Mouse (Mus musculus) gastrocnemius, postnatal 14 days (tissue): ENCODE data around the gene Arhgef28. TPM values are rescaled to one million over a fixed set of nuclear protein-coding genes. Genes with fewer than 3 reads are reported as not detected.

Source experiments
- DNase-seq: peaks from one replicate; pipeline ENCODE4 v3.0.0; 2021; ENCODE audit warnings: mixed read lengths
- intact Hi-C: fragments of 180-260 bp; cut with DNase I; formaldehyde crosslinking; loops from one replicate; pipeline ENCODE4 v1.15.1; 2025; ENCODE audit warnings: low total_unique reads
- long read RNA-seq, 2 experiments: library from polyadenylated mRNA; stranded (forward); transcript quantifications; one replicate each; pipeline ENCODE4 v2.0.0; 2021
- total RNA-seq, 2 experiments: library from RNA; stranded (reverse); gene quantifications; 2 replicates each; pipeline ENCODE4 v1.2.3; 2021

Arhgef28 gene
- 1 to 10 TPM; 3.8 to 4.6 TPM for total RNA-seq
- long read RNA-seq, experiment 1, partial matches to known transcripts = 0 of 1 reads
- long read RNA-seq, experiment 1, other reads (novel, unspliced or antisense) = 1 of 1 reads
- long read RNA-seq, experiment 2, partial matches to known transcripts = 4 of 8 reads
- long read RNA-seq, experiment 2, other reads (novel, unspliced or antisense) = 4 of 8 reads

GRCm38 (mm10) chr13:98205771-98206545, at the start of gene Arhgef28:
Gene Arhgef28 (minus strand): TSS chr13:98206439.
- intact Hi-C loops = no loop called here
- DNase-seq = peak; percentile 77

- intact Hi-C loops = no loop called here
- DNase-seq = no peak
These were observed 48.7 kb upstream of the Arhgef28 start for GRCm38 (mm10) chr13:98254921-98255320.

GRCm38 (mm10) chr13:98249594-98249993, 43.4 kb upstream of the Arhgef28 start:
- no peak for DNase-seq
- intact Hi-C loops = no loop called here

DNA sequence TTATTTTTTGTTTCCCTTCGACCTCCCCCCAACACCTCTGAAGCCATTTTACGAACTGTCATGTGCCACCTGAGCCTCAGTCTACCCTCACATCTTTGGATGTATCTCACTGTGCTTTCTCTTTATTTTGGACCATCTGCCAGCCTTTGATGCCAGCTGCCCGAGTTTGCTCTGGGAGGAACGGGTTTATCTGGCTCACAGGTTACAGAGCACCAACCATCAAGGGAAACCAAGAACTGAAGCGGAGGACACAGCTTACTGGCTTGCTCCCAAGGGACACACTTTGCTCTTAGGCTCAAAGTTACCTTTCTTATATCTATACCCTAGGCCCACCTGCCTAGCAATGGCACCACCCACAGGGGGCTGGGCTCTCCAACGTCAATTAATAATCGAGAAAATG, 39.1 kb upstream of the Arhgef28 start:
- no peak for DNase-seq
- intact Hi-C loops = no loop called here

GRCm38 (mm10) chr13:98244571-98245350, 38.5 kb upstream of the Arhgef28 start:
- intact Hi-C loops = no loop called here
- peak; percentile 13 for DNase-seq

GRCm38 (mm10) chr13:98241531-98242282, 35.5 kb upstream of the Arhgef28 start:
- intact Hi-C loops = no loop called here
- DNase-seq = no peak

DNA sequence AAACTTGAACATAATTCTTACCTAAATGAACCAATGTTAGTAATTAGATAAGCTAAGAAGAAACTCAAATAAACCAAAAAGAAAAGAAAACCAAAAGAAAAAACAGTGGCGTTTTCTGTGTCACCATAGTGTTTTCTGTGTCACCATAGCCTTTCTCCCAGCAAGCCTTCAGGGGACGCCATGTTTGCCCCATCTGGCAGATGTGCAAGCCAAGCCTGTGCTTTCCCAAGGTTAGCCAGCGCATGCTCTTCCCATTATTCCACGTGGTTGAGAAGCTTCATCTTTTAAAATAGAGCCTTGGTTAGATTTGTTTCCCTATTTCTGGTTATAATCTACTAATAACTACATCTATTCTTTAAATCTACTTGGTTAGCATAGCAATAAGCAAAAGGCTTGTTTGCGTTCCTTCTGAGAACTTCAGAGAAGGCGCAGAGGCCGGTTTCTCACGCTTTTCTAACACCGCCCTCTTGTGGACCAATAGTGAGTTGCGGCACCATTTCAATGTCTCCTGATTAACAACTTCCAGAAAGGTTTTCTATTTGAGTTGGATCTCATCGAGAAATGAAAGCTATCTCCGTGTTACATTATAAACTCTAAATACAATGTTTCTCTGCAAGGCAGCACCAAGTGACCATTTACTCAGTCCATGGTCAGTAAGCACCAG, 33.9 kb upstream of the Arhgef28 start:
- intact Hi-C loops = loop anchor here (5.0 kb wide), 1 partner anchor 208 kb away; no protein-coding TSS in a partner anchor
- DNase-seq = peak; percentile 40

DNA sequence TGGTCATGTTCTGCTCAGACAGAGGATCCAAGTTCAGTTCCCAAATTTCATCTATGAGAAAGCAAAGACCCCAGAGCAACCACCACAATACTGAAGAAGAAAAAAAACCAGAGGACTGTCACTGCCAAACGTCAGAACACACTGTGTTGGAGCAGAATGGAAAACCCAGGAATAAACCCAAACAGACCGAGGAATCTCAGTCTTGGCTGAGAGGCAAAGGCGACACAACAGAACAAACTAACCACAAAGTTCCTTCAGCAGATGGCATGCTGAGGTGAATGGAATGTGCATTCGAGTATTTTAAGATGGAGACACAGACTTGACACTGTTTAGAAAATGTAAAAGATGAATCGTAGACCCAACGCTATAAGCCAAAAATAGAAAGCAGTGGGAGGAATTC, 29.2 kb upstream of the Arhgef28 start:
- DNase-seq = no peak
- intact Hi-C loops = loop anchor here (5.0 kb wide), 1 partner anchor 203 kb away; no protein-coding TSS in a partner anchor

DNA sequence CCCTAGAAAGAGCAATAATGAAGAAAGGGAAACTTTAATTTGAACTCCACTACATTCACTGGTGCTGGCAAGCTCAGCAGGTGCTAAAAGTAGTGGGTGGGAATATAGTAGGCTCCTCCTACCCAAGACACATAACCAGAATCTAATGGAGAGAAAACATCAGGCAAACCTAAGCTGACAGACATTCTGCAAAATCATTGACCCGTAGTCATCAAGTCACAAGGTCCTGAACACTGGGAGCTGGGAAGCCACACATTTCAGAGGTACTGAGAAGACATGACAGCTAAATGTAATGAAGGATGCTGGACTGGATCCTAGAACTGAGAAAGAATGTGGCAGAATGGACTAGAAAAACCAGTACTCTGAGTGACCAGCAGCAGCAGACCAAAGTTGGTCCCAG, 24.3 kb upstream of the Arhgef28 start:
- intact Hi-C loops = no loop called here
- DNase-seq = no peak

GRCm38 (mm10) chr13:98226225-98226624, 20.0 kb upstream of the Arhgef28 start:
- intact Hi-C loops = no loop called here
- no peak for DNase-seq

DNA sequence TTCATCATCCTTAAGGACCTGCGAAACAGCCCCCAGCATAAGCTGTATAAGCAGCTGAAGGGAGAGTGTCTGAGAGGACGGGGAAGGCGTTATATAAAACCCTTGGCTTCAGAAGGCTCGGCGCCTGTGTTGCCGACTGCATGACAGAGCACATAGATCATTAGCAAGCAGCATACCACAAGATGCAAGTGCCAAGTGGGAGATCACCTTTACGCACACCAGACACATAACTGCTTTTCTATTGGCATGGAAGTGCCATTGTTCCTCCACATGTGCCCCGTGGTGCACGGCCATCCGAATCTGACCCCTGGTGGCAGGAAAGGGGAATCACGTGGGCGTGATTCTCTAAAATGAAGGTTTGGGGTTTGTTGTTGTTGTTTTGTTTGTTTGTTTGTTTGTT, 16.6 kb upstream of the Arhgef28 start:
- peak; percentile 23 for DNase-seq
- intact Hi-C loops = loop anchor here (5.0 kb wide), 1 partner anchor 191 kb away; no protein-coding TSS in a partner anchor

DNA sequence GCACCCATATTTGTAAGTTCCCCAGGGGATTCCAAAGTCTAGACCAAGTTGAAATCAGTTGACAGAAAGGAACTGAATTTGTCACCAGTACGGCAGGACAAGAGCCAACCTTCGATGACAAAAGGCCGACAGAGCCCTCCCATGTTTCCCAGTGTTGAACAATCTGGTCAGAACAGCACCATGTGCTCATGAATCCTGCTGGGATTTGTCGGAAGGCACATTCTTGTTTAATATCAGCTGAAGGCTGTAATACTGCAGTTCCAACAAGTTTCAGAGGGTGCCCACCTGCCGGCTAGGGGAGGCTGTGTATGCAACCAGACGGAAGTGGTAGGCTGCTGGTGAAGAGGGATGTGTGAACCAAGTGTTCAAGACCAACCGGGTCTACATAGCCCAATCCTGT, 3.9 kb upstream of the Arhgef28 start:
- no peak for DNase-seq
- intact Hi-C loops = no loop called here

GRCm38 (mm10) chr13:98208842-98209241, 2.6 kb upstream of the Arhgef28 start:
- peak; percentile 11 for DNase-seq
- intact Hi-C loops = no loop called here

DNA sequence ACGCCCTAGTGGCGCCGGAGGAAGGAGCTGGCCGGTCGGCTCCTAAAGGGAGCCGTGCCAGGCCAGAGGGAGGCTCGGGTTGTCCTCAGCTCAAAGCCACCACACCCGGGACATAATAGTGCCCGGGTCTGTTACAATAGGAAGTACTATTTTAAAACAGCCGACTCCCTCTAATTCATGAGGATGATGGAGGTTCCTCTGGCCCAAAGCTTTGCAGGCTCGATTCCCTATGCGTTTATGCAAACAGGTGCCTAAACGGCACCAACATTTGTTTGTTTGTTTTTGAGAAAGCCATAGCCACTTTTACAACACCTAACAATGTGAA, 269 bp upstream of the Arhgef28 start:
- no peak for DNase-seq
- intact Hi-C loops = no loop called here

DNA sequence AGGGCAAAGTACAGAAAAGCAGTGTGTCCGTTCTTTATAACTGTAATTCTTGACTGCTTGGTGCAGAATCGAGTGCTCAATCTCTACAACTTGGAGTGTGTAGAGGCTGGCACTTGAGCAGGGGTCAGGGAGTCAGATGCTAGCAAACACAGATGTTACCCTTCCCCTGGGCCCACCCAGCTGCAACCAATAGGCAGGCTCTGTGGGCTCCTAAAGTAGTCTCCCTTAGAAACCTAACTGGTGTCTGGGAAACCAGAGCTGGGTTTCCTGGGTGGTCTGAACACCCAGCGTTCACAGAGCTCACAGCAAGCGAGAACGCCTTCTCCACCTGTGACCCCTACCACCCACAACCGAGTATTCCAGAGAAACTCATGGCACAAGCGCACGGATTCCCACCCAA, 1.1 kb downstream of the Arhgef28 start:
- intact Hi-C loops = no loop called here
- no peak for DNase-seq

- DNase-seq = no peak
- intact Hi-C loops = loop anchor here (5.0 kb wide), 1 partner anchor 172 kb away; no protein-coding TSS in a partner anchor
These were observed 1.9 kb downstream of the Arhgef28 start for GRCm38 (mm10) chr13:98204371-98204770.

- no peak for DNase-seq
- intact Hi-C loops = loop anchor here (5.0 kb wide), 1 partner anchor 169 kb away; no protein-coding TSS in a partner anchor
These were observed 4.8 kb downstream of the Arhgef28 start for GRCm38 (mm10) chr13:98201436-98201835.

GRCm38 (mm10) chr13:98192596-98192995, 13.6 kb downstream of the Arhgef28 start:
- intact Hi-C loops = no loop called here
- no peak for DNase-seq

- no peak for DNase-seq
- intact Hi-C loops = no loop called here
These were observed 17.7 kb downstream of the Arhgef28 start for GRCm38 (mm10) chr13:98188500-98188899.
